Comparison of ENCODE assay signal across 19 mouse cellular contexts in the genomic region with DNA sequence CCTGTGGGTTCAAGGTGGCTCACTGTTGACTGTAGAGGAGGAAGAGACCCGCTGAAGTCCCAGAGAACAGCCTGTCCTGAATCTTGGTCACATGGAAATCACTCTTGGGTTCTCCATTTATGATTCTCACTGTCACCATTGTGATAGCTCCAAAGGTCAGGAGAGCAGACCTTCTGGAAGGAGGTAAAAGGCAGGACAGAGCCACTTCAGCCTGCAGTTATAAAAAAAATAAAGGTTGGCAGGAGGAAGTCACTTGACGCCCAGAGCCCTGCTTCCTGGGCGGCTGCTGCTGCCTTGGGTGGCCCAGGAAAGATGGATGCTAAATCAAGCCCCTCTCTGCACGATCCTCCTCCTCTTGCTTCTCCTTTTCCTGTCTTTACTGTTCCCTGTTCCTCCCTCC. TPM values are rescaled to one million over a fixed set of nuclear protein-coding genes. Genes with fewer than 3 reads are reported as not detected.
DNase-seq lines count a peak whose midpoint lies in the region; ATAC-seq and TF ChIP-seq lines count a peak whose summit lies in the region.
"Had no signal": no experiment of that assay in that cellular context is flagged by ENCODE, and none has a peak within 500 bp of the region (broad histone marks: within the 10 kb centered on the region; RNA-seq: fewer than 3 reads in every experiment).

No protein-coding gene starts in this region.

- TF ChIP-seq CTCF in cerebellum, adult 2 months (IDR thresholded peaks at IDR 0.05; ENCODE audit: borderline replicate concordance, insufficient read depth, low read depth, low read length): no peak

- H3K27me3 ChIP-seq in cerebellum, adult 2 months (ENCODE audit: control insufficient read depth, insufficient read depth, low read length): no peaks in the 10 kb centered on the region
- no peaks in the 10 kb centered on the region for H3K27me3 ChIP-seq in hindbrain, embryonic 10.5 days (ENCODE audit: insufficient read depth, poor library complexity, severe bottlenecking)
- H3K27me3 ChIP-seq in hindbrain, embryonic 16.5 days (replicated peaks; ENCODE audit: control insufficient read depth, insufficient read depth, low read length): no peaks in the 10 kb centered on the region
- no peaks in the 10 kb centered on the region for H3K27me3 ChIP-seq in midbrain, embryonic 13.5 days
- H3K27me3 ChIP-seq in midbrain, embryonic 16.5 days (ENCODE audit: control insufficient read depth, insufficient read depth, low read depth, low read length): no peaks in the 10 kb centered on the region
- no peaks in the 10 kb centered on the region for H3K27me3 ChIP-seq in midbrain, embryonic 14.5 days (ENCODE audit: control insufficient read depth, insufficient read depth, low read length)
- H3K27me3 ChIP-seq: embryonic facial prominence, embryonic 15.5 days; liver, embryonic 13.5 days had no signal

- H3K4me1 ChIP-seq in cerebellum, adult 2 months (ENCODE audit: control insufficient read depth, insufficient read depth, low read length): peaks cover 19% of the 10 kb centered on the region
- H3K4me1 ChIP-seq in hindbrain, embryonic 10.5 days (replicated peaks): peaks cover 27% of the 10 kb centered on the region
- peaks cover 8% of the 10 kb centered on the region for H3K4me1 ChIP-seq in hindbrain, embryonic 16.5 days (ENCODE audit: control insufficient read depth, insufficient read depth, low read depth, low read length)
- H3K4me1 ChIP-seq in midbrain, embryonic 13.5 days (replicated peaks): peaks cover 20% of the 10 kb centered on the region
- no peaks in the 10 kb centered on the region for H3K4me1 ChIP-seq in midbrain, embryonic 16.5 days (ENCODE audit: control insufficient read depth, insufficient read depth, low read length)
- 0 out of 2 replicates have a peak, but pooled peaks cover 2% of the 10 kb centered on the region for H3K4me1 ChIP-seq in midbrain, embryonic 14.5 days (ENCODE audit: control insufficient read depth, insufficient read depth, low read length)
- H3K4me1 ChIP-seq: embryonic facial prominence, embryonic 15.5 days had no signal

- peak in 1 of 2 experiments; percentile 20 for DNase-seq in cerebellum, adult 2 months
- no peak for DNase-seq in cerebellum, adult 9-10 months
- no peak for DNase-seq in hindbrain, embryonic 10.5 days (ENCODE audit: low spot score)
- no peak for DNase-seq in midbrain, embryonic 14.5 days
- no peak for DNase-seq in urinary bladder, postnatal 14 days (ENCODE audit: low spot score)
- DNase-seq: adrenal gland, postnatal 14 days; cerebellum, adult 8-10 months; kidney, adult 18-20 months; kidney, postnatal 4 days; layer of hippocampus, adult 9-11 months; liver, embryonic 13.5 days; lung, adult 2 months; lung, postnatal 14 days; thymus, postnatal 14 days had no signal

- H3K36me3 ChIP-seq in hindbrain, embryonic 10.5 days: peaks cover 21% of the 10 kb centered on the region
- peaks cover 5% of the 10 kb centered on the region; the same call in 1 of the 2 replicates for H3K36me3 ChIP-seq in hindbrain, embryonic 16.5 days (ENCODE audit: control insufficient read depth, insufficient read depth, low read length)
- H3K36me3 ChIP-seq in midbrain, embryonic 13.5 days: peaks cover 15% of the 10 kb centered on the region
- no peaks in the 10 kb centered on the region for H3K36me3 ChIP-seq in midbrain, embryonic 16.5 days (ENCODE audit: control insufficient read depth, insufficient read depth, low read length)
- H3K36me3 ChIP-seq in midbrain, embryonic 14.5 days (ENCODE audit: control insufficient read depth, insufficient read depth, low read length): no peaks in the 10 kb centered on the region

- 20% methylated on average over 4 of the region's 4 CpGs for WGBS in cerebellum, adult 2 months
- WGBS in hindbrain, embryonic 10.5 days: 66% methylated on average over 4 of the region's 4 CpGs
- 48% methylated on average over 4 of the region's 4 CpGs for WGBS in hindbrain, embryonic 16.5 days
- WGBS in midbrain, embryonic 13.5 days: 62% methylated on average over 4 of the region's 4 CpGs
- WGBS in midbrain, embryonic 16.5 days: 54% methylated on average over 4 of the region's 4 CpGs
- 60% methylated on average over 4 of the region's 4 CpGs for WGBS in midbrain, embryonic 14.5 days

- H3K9ac ChIP-seq in hindbrain, embryonic 16.5 days (ENCODE audit: low read depth, low read length): no peak overlapping the region
- peak overlapping the region; percentile 19; the same call in 1 of the 2 replicates for H3K9ac ChIP-seq in midbrain, embryonic 13.5 days (replicated peaks)
- no peak overlapping the region for H3K9ac ChIP-seq in midbrain, embryonic 16.5 days (ENCODE audit: low read depth, low read length)
- H3K9ac ChIP-seq in midbrain, embryonic 14.5 days (replicated peaks; ENCODE audit: low read length): no peak overlapping the region
- H3K9ac ChIP-seq: embryonic facial prominence, embryonic 15.5 days; liver, embryonic 13.5 days had no signal

- no peak for ATAC-seq in hindbrain, embryonic 16.5 days
- ATAC-seq in midbrain, embryonic 13.5 days: no peak
- no peak for ATAC-seq in midbrain, embryonic 16.5 days
- no peak for ATAC-seq in midbrain, embryonic 14.5 days (ENCODE audit: low FRiP score, low TSS enrichment)

- no peak overlapping the region for H3K4me2 ChIP-seq in hindbrain, embryonic 16.5 days (ENCODE audit: low read length)
- no peak overlapping the region for H3K4me2 ChIP-seq in midbrain, embryonic 13.5 days (replicated peaks)
- H3K4me2 ChIP-seq in midbrain, embryonic 16.5 days (ENCODE audit: low read length): no peak overlapping the region
- H3K4me2 ChIP-seq in midbrain, embryonic 14.5 days (ENCODE audit: low read length): no peak overlapping the region
- H3K4me2 ChIP-seq: embryonic facial prominence, embryonic 15.5 days; heart, embryonic 11.5 days; liver, embryonic 13.5 days had no signal

- no peaks in the 10 kb centered on the region for H3K9me3 ChIP-seq in hindbrain, embryonic 10.5 days
- no peaks in the 10 kb centered on the region for H3K9me3 ChIP-seq in hindbrain, embryonic 16.5 days (ENCODE audit: control insufficient read depth, low read length)
- no peaks in the 10 kb centered on the region for H3K9me3 ChIP-seq in midbrain, embryonic 13.5 days
- H3K9me3 ChIP-seq in midbrain, embryonic 16.5 days (replicated peaks; ENCODE audit: control insufficient read depth, low read length, poor library complexity, severe bottlenecking): no peaks in the 10 kb centered on the region
- H3K9me3 ChIP-seq in midbrain, embryonic 14.5 days (ENCODE audit: control insufficient read depth, low read length): no peaks in the 10 kb centered on the region
- H3K9me3 ChIP-seq: embryonic facial prominence, embryonic 15.5 days; liver, embryonic 13.5 days had no signal

- no peak overlapping the region for H3K4me3 ChIP-seq in cerebellum, adult 2 months (replicated peaks; ENCODE audit: insufficient read depth, low read depth, low read length)
- no peak overlapping the region for H3K4me3 ChIP-seq in hindbrain, embryonic 10.5 days
- H3K4me3 ChIP-seq in hindbrain, embryonic 16.5 days (ENCODE audit: low read length): no peak overlapping the region
- H3K4me3 ChIP-seq in midbrain, embryonic 13.5 days (replicated peaks): no peak overlapping the region
- no peak overlapping the region for H3K4me3 ChIP-seq in midbrain, embryonic 16.5 days (ENCODE audit: low read depth, low read length)
- no peak overlapping the region for H3K4me3 ChIP-seq in midbrain, embryonic 14.5 days (replicated peaks; ENCODE audit: low read depth, low read length)
- H3K4me3 ChIP-seq: embryonic facial prominence, embryonic 15.5 days; liver, embryonic 13.5 days had no signal

- TF ChIP-seq POLR2A in cerebellum, adult 2 months (IDR thresholded peaks at IDR 0.05; ENCODE audit: borderline replicate concordance, insufficient read depth, low read length): no peak

- peak overlapping the region; percentile 54 for H3K27ac ChIP-seq in cerebellum, adult 2 months (ENCODE audit: insufficient read depth, low read length)
- 0 out of 2 replicates have a peak overlapping the region, but pooled peaks have one; percentile 23 for H3K27ac ChIP-seq in hindbrain, embryonic 10.5 days
- no peak overlapping the region for H3K27ac ChIP-seq in hindbrain, embryonic 16.5 days (ENCODE audit: low read depth, low read length)
- H3K27ac ChIP-seq in midbrain, embryonic 13.5 days: peak overlapping the region; percentile 58
- H3K27ac ChIP-seq in midbrain, embryonic 16.5 days (ENCODE audit: low read length): no peak overlapping the region
- H3K27ac ChIP-seq in midbrain, embryonic 14.5 days (replicated peaks; ENCODE audit: low read depth, low read length): peak overlapping the region; percentile 37; the same call in 1 of the 2 replicates
- H3K27ac ChIP-seq: embryonic facial prominence, embryonic 15.5 days; liver, embryonic 13.5 days had no signal

RNA-seq across cellular contexts. Expression of gene Nxph3, which starts 14.0 kb away (rescaled TPM):
- 18.6 and 19.9 TPM in 2 replicates for polyA plus RNA-seq in cerebellum, adult 2 months (2012; rRNA removed)
- polyA plus RNA-seq in hindbrain, embryonic 10.5 days (2016; fragmentation: Nextera tagmentation; extraction: Ambion mirVana): 0.46 and 0.75 TPM in 2 replicates
- polyA plus RNA-seq in hindbrain, embryonic 16.5 days (2015; fragmentation: Nextera tagmentation; extraction: Ambion mirVana): 2.8 and 3.0 TPM in 2 replicates
- 1.2 and 1.9 TPM in 2 replicates for polyA plus RNA-seq in midbrain, embryonic 13.5 days (2015; fragmentation: Nextera tagmentation; extraction: Ambion mirVana)
- 3.3 and 4.6 TPM in 2 replicates for polyA plus RNA-seq in midbrain, embryonic 16.5 days (2015; fragmentation: Nextera tagmentation; extraction: Ambion mirVana)
- polyA plus RNA-seq in midbrain, embryonic 14.5 days (2014; fragmentation: Nextera tagmentation; extraction: Ambion mirVana): 1.9 and 4.6 TPM in 2 replicates

Comparison
In these comparisons a context has a peak if more than half of its experiments do, and no peak if none do; other contexts are left out.
1. H3K27ac ChIP-seq: peak in cerebellum, adult 2 months (single experiment), hindbrain, embryonic 10.5 days (single experiment), midbrain, embryonic 13.5 days (single experiment) and midbrain, embryonic 14.5 days (single experiment); none in hindbrain, embryonic 16.5 days (single experiment) and midbrain, embryonic 16.5 days (single experiment).